Mouse (Mus musculus) ovary, postnatal 14 days (tissue): Measurements from ENCODE around the gene 4833420G17Rik.
"Not testable (repeated sequence)": the region's sequence is repeated elsewhere in the genome, so short reads cannot be mapped to it uniquely, and the experiment has no call there.

Source experiments
- DNase-seq: peaks from one replicate; pipeline ENCODE4 v3.0.0; 2022; ENCODE audit warnings: low spot score

The 4833420G17Rik gene

DNA sequence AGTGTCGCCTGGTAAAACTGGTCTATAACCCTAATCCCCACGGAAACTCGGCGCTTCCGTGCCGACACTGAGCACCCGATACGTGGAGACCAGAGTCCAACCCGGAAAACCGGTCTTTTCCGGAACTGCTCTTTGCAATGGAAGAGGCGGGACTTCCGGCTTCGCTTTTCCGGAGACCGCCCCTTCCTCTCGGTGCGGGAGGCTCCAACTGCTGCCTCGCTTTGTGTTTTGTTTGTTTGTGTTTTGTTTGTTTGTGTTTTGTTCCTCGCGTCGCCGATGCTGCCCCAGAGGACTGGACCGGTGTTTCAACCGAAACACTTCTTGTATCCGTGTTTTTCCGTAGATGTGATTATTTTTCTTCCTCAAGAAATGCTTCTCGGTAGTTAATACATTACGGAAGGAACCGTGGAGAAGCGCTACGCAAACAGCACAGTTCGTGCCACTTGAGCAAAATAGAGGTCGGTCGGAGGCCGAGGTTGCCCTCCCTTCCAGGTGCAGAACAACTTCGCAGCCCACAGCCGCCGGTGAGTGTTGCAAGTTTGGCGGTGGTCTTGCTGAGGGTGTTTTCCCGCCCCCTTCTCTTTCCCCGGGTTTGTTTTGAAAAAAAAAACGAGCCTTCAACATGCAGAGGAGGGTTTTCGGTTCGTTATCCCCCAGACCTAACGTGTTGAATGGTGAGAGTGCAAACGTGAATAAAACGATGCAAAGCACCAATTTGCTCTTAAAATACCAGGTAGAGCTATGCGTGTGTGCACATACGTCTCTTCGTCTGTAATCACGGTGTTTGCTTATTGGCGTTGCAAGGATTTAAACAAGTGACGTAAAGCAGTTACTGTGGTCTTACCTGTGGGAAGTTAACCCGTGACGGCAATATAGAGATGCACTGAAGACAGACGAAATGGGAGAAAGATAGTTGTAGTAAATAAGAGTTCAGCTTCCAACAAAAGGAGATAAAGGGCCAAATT lies at the start of gene 4833420G17Rik:
4833420G17Rik (plus strand) TSS at position 173 of the 965 bp plus-strand sequence.
- peak; percentile 73 for DNase-seq

DNA sequence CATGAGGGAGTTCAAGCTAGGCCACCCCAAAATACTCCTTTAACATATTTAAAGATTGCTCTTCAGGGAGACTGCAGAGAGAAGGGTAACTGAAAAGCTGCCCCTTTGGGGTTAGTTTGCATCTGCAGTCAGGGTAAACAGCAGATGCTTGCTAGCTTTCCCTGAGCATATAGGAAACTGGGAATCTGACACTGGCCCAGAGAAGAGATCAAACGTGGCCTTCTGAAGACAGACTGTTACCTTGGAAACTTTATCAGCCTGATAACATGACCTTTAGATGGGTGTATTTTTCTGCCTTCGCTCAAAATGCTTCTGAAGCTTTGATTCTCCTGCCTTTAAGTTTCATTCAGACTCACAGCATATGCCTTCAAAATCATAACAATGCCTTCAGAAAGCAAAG lies 49.5 kb upstream of the 4833420G17Rik start:
- no peak for DNase-seq

DNA sequence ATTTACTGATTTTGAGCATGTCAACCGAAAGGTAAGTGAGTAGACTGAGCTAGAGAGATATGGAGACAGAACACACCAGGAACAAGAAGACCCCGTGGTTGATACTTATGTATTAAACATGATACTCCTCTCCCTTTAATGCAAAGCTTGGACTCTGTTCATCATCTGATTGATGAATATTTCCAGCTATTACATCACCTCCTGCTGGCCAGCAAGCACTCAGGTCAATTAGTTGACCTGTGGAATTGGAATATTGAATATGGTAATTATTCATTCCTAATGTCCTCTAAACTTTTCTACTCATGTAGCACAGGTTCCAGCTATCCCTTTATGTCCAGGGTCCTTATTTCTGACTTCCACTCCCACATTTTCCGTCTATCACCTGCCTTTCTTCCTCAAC lies 44.1 kb upstream of the 4833420G17Rik start:
- DNase-seq, result no peak

GRCm38 (mm10) chr13:119430164-119430563 lies 32.4 kb upstream of the 4833420G17Rik start:
- no peak for DNase-seq

DNA sequence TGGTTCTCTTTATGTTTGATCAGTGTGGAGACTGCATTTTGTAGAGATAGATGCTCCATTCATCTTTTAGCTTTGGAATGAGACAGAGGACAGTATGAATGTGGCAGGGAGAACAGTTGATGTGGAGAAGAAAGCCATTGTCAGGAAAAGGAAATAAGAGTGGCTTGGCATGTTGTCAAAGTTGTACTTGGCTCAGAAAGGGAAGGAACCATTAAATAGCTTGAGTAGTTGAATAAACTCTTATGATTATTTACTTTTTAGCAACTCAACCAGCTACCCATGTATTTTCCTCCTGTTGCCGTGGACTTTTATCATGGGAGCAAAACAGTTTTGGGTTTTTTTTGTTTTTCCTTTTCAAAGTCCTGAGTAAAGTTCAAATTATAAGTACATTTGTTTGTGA lies 30.5 kb upstream of the 4833420G17Rik start:
- DNase-seq, result no peak

DNA sequence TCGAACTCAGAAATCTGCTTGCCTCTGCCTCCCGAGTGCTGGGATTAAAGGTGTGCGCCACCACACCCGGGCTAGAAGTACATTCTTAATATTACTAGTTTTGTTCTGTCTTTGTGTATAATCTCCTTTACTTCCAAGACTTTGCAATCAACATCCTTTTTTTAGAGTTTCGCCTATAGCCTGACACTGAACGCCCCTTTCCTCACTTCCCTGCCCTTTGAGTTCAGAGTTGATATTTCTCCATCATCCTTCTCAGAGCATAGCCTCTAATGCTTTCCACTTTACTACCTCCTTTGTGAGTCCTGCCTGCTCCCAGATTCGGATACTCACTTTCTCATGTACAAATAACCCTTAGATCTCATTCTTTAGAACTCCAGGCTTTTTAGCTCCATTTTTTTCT lies 28.2 kb upstream of the 4833420G17Rik start:
- DNase-seq, result no peak

DNA sequence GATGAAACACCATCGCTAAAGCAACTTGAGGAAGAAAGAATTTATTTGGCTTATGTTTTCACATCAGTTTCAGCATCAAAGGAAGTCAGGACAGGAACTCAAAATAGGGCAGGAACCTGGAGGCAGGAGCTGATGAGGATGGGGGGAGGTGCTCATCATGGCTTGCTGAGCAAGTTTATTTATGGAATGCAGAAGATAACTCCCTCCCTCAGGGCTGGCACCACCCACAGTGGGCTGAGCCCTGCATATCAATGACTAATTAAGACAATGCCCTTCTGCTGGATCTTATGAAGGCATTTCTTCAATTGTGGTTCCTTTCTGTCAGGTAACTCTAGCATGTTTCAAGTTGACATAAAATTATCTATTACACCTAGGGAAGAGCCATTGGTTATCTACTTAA lies 20.3 kb upstream of the 4833420G17Rik start:
- no peak for DNase-seq

GRCm38 (mm10) chr13:119453563-119453962 lies 9.0 kb upstream of the 4833420G17Rik start:
- no peak for DNase-seq

GRCm38 (mm10) chr13:119455082-119455481 lies 7.5 kb upstream of the 4833420G17Rik start:
- DNase-seq, result no peak

- DNase-seq, result no peak
These were observed 6.2 kb upstream of the 4833420G17Rik start for GRCm38 (mm10) chr13:119456342-119456741.

- peak; percentile 1 for DNase-seq
These were observed 520 bp upstream of the 4833420G17Rik start for GRCm38 (mm10) chr13:119461900-119462595.

DNA sequence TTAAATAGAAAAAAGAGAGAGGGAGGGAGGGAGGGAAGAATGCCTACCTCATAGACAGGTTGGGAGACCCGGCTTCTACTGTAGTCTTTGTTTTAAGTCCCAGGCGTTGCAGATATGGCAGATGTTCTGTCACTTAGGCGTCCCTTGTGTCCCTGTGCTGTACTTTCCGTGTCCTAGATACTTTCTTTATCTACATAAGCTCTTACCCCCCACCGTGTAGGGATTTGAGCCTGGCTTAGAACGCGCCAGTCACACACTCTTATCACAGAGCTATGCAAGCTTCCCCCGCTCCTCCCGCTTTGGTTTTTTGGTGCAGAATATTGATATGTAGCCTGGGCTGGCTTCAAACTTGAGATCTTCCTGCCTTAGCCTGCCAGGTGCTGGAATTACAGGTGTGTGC lies 14.1 kb downstream of the 4833420G17Rik start:
- no peak for DNase-seq

- no peak for DNase-seq
These were observed 15.2 kb downstream of the 4833420G17Rik start for GRCm38 (mm10) chr13:119477789-119478188.

DNA sequence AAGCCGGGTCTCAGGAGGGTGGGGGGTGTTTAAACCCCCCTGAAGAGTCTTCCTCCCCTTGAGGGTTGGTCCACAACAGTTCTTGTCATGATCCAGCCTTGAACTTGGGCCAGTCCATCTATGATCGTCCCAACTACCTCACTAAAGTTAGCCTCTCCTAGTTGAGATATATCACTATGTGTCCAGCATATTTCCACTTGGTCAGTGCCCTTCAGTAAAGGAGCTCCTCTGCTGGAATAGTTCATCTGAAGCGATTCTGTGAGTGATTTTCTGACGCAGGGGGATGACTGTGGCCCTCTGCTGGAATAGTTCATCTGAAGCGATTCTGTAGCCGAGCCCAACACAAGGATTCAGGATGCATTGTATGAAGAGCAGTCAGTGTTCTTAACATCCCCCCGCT lies 24.8 kb downstream of the 4833420G17Rik start:
- no peak for DNase-seq

DNA sequence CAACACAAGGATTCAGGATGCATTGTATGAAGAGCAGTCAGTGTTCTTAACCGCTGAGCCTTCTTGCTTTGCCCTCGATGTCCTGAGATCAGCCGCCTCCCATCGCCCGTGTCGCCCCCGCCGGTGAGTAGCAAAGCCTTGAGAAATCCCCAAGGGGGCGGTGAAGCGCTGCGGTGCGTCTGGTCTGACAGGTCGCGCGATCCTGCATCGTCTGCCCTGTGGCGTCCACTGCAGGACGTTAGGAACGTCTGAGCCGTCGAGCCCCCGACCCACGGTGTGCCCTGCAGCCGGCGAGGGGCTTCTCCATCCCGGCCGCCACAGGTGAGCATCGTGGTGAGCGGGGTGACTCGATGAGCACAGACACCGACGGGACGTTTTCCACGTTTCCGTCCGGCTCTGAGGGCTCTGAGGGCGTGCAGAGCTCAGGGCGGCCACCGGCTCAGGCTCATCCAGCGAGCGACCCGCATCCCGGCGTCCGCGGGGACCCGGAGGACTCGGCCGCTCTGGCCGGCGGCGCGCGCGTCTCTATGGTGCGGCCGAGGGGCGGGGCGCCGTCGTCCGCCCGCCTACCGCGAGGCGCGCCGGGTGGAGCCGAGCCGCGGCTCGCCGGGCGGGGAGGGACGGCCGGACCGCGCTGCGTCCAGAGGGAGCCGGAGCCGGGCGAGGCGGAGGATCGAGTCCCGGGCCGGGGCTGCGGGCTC lies 25.5 kb downstream of the 4833420G17Rik start, which contains the start of the genes Tmem267 and 3110070M22Rik:
Tmem267 (plus strand) TSS at position 160 of the 701 bp plus-strand sequence.
3110070M22Rik (minus strand) TSS at position 504 of the 701 bp plus-strand sequence.
- peak; percentile 87 for DNase-seq

DNA sequence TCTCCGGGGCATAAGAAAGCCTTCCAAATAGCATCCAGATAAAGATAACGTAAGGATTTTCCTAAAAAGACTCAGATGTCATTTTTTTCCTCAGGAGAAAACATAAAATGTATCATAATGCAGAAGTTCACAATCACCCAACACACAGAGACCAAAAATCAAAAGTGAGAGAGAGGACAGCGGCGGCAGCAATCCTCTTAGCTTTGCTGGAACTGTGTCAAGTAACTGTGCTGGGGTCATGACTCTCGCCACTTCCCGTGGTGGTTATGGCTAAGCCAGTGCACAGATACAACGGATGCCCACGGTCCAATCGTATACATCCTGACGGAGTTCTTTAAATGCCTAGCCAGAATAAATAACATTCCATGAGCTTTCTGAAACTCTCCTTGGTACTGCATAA lies 29.5 kb downstream of the 4833420G17Rik start:
- not testable (repeated sequence) for DNase-seq

GRCm38 (mm10) chr13:119494938-119495337 lies 32.4 kb downstream of the 4833420G17Rik start:
- not testable (repeated sequence) for DNase-seq
